Mouse (Mus musculus): Measurements from ENCODE around the gene Krt90.
"Not testable (repeated sequence)": the region's sequence is repeated elsewhere in the genome, so short reads cannot be mapped to it uniquely, and the experiment has no call there.

- not testable (repeated sequence) for TF ChIP-seq EP300, CTCF (IDR thresholded peaks at IDR 0.05; ENCODE audit: low read depth)
These were observed 45.6 kb downstream of the Krt90 start, which contains the start of gene Gm49425 for GRCm38 (mm10) chr15:101517161-101517560.

Data from liver, embryonic 14.5 days (tissue).